Mouse (Mus musculus) kidney, embryonic 16.5 days (tissue): ENCODE data around the gene Angptl3. TPM values are rescaled to one million over a fixed set of nuclear protein-coding genes. Genes with fewer than 3 reads are reported as not detected.

Source experiments
- ATAC-seq: fragments of 200-750 bp; cut with Nextera tagmentation; 2 replicates; pipeline ENCODE4 v1.8.0; 2017; ENCODE audit warnings: moderate TSS enrichment; ENCODE audit not compliant: low FRiP score, low TSS enrichment
- H3K27ac ChIP-seq: fragments of 300-500 bp; sonication (generic); 2 replicates; pipeline ENCODE4 v1.5.1; 2014; ENCODE audit warnings: low read length
- H3K27me3 ChIP-seq: fragments of 300-500 bp; sonication (generic); 2 replicates; pipeline ENCODE4 v1.6.1; 2014; ENCODE audit warnings: low read length, control low read depth, mixed read lengths; ENCODE audit not compliant: insufficient read depth
- H3K36me3 ChIP-seq: fragments of 300-500 bp; sonication (generic); 2 replicates; pipeline ENCODE4 v1.6.1; 2014; ENCODE audit warnings: low read length, control low read depth, mixed read lengths; ENCODE audit not compliant: insufficient read depth
- H3K4me1 ChIP-seq: fragments of 300-500 bp; sonication (generic); 2 replicates; pipeline ENCODE4 v1.6.1; 2014; ENCODE audit warnings: low read length, control low read depth, mixed read lengths; ENCODE audit not compliant: insufficient read depth
- H3K4me2 ChIP-seq: fragments of 300-500 bp; sonication (generic); replicated peaks from 2 replicates; pipeline ENCODE4 v1.6.1; 2014; ENCODE audit warnings: low read depth, low read length
- H3K4me3 ChIP-seq: fragments of 300-500 bp; sonication (generic); 2 replicates; pipeline ENCODE4 v1.5.1; 2014; ENCODE audit warnings: mild to moderate bottlenecking, low read length
- H3K9ac ChIP-seq: fragments of 300-500 bp; sonication (generic); replicated peaks from 2 replicates; pipeline ENCODE4 v1.6.1; 2014; ENCODE audit warnings: low read length
- H3K9me3 ChIP-seq: fragments of 300-500 bp; sonication (generic); 2 replicates; pipeline ENCODE4 v1.6.1; 2016; ENCODE audit warnings: low read length, control low read depth
- WGBS: fragments of 180-500 bp; shearing (Covaris S2); extraction: QIAGEN DNeasy Blood & Tissue Kit; methylation state at CpG from one replicate; pipeline ENCODE4 v1.1.7; 2014; 5-methylcytosine and 5-hydroxymethylcytosine counted together
- polyA plus RNA-seq: library from polyadenylated mRNA; unstranded; fragments of >200 nt; fragmentation: Nextera tagmentation; extraction: Ambion mirVana; gene quantifications from 2 replicates; pipeline ENCODE4 v1.2.1, GENCODE M21; 2015

The Angptl3 gene
- polyA plus RNA-seq, 1 experiment from 2014 or later = 1.7 TPM

GRCm38 (mm10) chr4:99046471-99046870, 15.7 kb downstream of the Angptl3 start:
- Histone ChIP-seq H3K36me3 (peaks cover 25% of the 10 kb centered on the region), H3K4me3 (no peak overlapping the region), H3K27me3 (no peaks in the 10 kb centered on the region), H3K9me3 (no peaks in the 10 kb centered on the region), H3K9ac (no peak overlapping the region), H3K4me2 (no peak overlapping the region), H3K27ac (no peak overlapping the region), H3K4me1 (no peaks in the 10 kb centered on the region)
- WGBS = 77% methylated on average over 3 of the region's 3 CpGs
- no peak for ATAC-seq

- Histone ChIP-seq H3K9me3 (no peaks in the 10 kb centered on the region), H3K36me3 (peaks cover 18% of the 10 kb centered on the region; the same call in 1 of the 2 replicates), H3K9ac (no peak overlapping the region), H3K4me3 (no peak overlapping the region), H3K27ac (no peak overlapping the region), H3K4me2 (no peak overlapping the region), H3K27me3 (no peaks in the 10 kb centered on the region), H3K4me1 (no peaks in the 10 kb centered on the region)
- WGBS = 89% methylated on average over 2 of the region's 2 CpGs
- no peak for ATAC-seq
Observed at GRCm38 (mm10) chr4:99048581-99048980, 17.8 kb downstream of the Angptl3 start.

- no peak overlapping the region for H3K9ac ChIP-seq
- H3K4me3 ChIP-seq = no peak overlapping the region
- H3K4me1 ChIP-seq = peaks cover 14% of the 10 kb centered on the region; the same call in 1 of the 2 replicates
- H3K9me3 ChIP-seq = no peaks in the 10 kb centered on the region
- H3K36me3 ChIP-seq = peaks cover 18% of the 10 kb centered on the region
- no peak overlapping the region for H3K27ac ChIP-seq
- WGBS = 18% methylated on average over 5 of the region's 5 CpGs
- peak; percentile 90 for ATAC-seq
- H3K27me3 ChIP-seq = no peaks in the 10 kb centered on the region
- no peak overlapping the region for H3K4me2 ChIP-seq
Observed at GRCm38 (mm10) chr4:99064524-99064923, 33.8 kb downstream of the Angptl3 start.

GRCm38 (mm10) chr4:99068806-99069205, 38.1 kb downstream of the Angptl3 start:
- peaks cover 13% of the 10 kb centered on the region; the same call in 1 of the 2 replicates for H3K4me1 ChIP-seq
- H3K4me2 ChIP-seq = no peak overlapping the region
- no peaks in the 10 kb centered on the region for H3K9me3 ChIP-seq
- H3K36me3 ChIP-seq = peaks cover 33% of the 10 kb centered on the region
- H3K9ac ChIP-seq = no peak overlapping the region
- no peak overlapping the region for H3K4me3 ChIP-seq
- no peaks in the 10 kb centered on the region for H3K27me3 ChIP-seq
- 86% methylated on average over 6 of the region's 6 CpGs for WGBS
- ATAC-seq = no peak
- H3K27ac ChIP-seq = no peak overlapping the region

- H3K36me3 ChIP-seq = peaks cover 21% of the 10 kb centered on the region
- WGBS = 90% methylated on average over 3 of the region's 3 CpGs
- no peak for ATAC-seq
Observed at GRCm38 (mm10) chr4:99078005-99078404, 47.3 kb downstream of the Angptl3 start.

GRCm38 (mm10) chr4:99081169-99081568, 50.4 kb downstream of the Angptl3 start:
- no peaks in the 10 kb centered on the region for H3K4me1 ChIP-seq
- H3K9ac ChIP-seq = no peak overlapping the region
- H3K4me3 ChIP-seq = no peak overlapping the region
- ATAC-seq = no peak
- WGBS = 94% methylated on average over 1 of the region's 1 CpGs
- H3K27ac ChIP-seq = no peak overlapping the region
- H3K36me3 ChIP-seq = peaks cover 17% of the 10 kb centered on the region
- H3K9me3 ChIP-seq = no peaks in the 10 kb centered on the region
- no peak overlapping the region for H3K4me2 ChIP-seq
- no peaks in the 10 kb centered on the region for H3K27me3 ChIP-seq

More at GRCm38 (mm10) chr4:99078005-99078404, 47.3 kb downstream of the Angptl3 start:
- Histone ChIP-seq H3K27ac (no peak overlapping the region), H3K4me2 (no peak overlapping the region), H3K9ac (no peak overlapping the region), H3K4me1 (no peaks in the 10 kb centered on the region), H3K9me3 (no peaks in the 10 kb centered on the region), H3K4me3 (no peak overlapping the region), H3K27me3 (no peaks in the 10 kb centered on the region)

GRCm38 (mm10) chr4:99083862-99084261, 53.1 kb downstream of the Angptl3 start:
- Histone ChIP-seq H3K4me1 (no peaks in the 10 kb centered on the region), H3K36me3 (peaks cover 11% of the 10 kb centered on the region), H3K27ac (no peak overlapping the region), H3K9me3 (no peaks in the 10 kb centered on the region), H3K4me3 (no peak overlapping the region), H3K27me3 (no peaks in the 10 kb centered on the region), H3K4me2 (no peak overlapping the region), H3K9ac (no peak overlapping the region)
- 81% methylated on average over 3 of the region's 3 CpGs for WGBS
- no peak for ATAC-seq

GRCm38 (mm10) chr4:99087760-99088485, 57.2 kb downstream of the Angptl3 start:
- Histone ChIP-seq H3K36me3 (peaks cover 8% of the 10 kb centered on the region), H3K27ac (no peak overlapping the region), H3K4me3 (no peak overlapping the region), H3K4me2 (no peak overlapping the region), H3K9me3 (no peaks in the 10 kb centered on the region), H3K4me1 (peaks cover 6% of the 10 kb centered on the region; the same call in 1 of the 2 replicates), H3K9ac (no peak overlapping the region), H3K27me3 (no peaks in the 10 kb centered on the region)
- no peak for ATAC-seq
- 85% methylated on average over 17 of the region's 17 CpGs for WGBS

GRCm38 (mm10) chr4:99091151-99091701, 60.5 kb downstream of the Angptl3 start:
- Histone ChIP-seq H3K4me3 (no peak overlapping the region), H3K4me2 (no peak overlapping the region), H3K9ac (no peak overlapping the region), H3K9me3 (no peaks in the 10 kb centered on the region), H3K27me3 (no peaks in the 10 kb centered on the region), H3K27ac (no peak overlapping the region), H3K36me3 (peaks cover 8% of the 10 kb centered on the region), H3K4me1 (peaks cover 13% of the 10 kb centered on the region; the same call in 1 of the 2 replicates)
- ATAC-seq = no peak
- WGBS = 33% methylated on average over 3 of the region's 3 CpGs

- H3K4me2 ChIP-seq = no peak overlapping the region
- ATAC-seq = no peak
- H3K36me3 ChIP-seq = peaks cover 8% of the 10 kb centered on the region
- H3K9ac ChIP-seq = no peak overlapping the region
- no peak overlapping the region for H3K27ac ChIP-seq
- no peaks in the 10 kb centered on the region for H3K27me3 ChIP-seq
- no peaks in the 10 kb centered on the region for H3K9me3 ChIP-seq
- peaks cover 13% of the 10 kb centered on the region; the same call in 1 of the 2 replicates for H3K4me1 ChIP-seq
- no peak overlapping the region for H3K4me3 ChIP-seq
- WGBS = 85% methylated on average over 3 of the region's 3 CpGs
Observed at GRCm38 (mm10) chr4:99091777-99092176, 61.0 kb downstream of the Angptl3 start.
